Mouse (Mus musculus): ENCODE measurements around the gene Adarb1. TPM values are rescaled to one million over a fixed set of nuclear protein-coding genes. Genes with fewer than 3 reads are reported as not detected.

The Adarb1 gene
- polyA plus RNA-seq, 1 experiment from 2014 or later, result 12.1 TPM

DNA sequence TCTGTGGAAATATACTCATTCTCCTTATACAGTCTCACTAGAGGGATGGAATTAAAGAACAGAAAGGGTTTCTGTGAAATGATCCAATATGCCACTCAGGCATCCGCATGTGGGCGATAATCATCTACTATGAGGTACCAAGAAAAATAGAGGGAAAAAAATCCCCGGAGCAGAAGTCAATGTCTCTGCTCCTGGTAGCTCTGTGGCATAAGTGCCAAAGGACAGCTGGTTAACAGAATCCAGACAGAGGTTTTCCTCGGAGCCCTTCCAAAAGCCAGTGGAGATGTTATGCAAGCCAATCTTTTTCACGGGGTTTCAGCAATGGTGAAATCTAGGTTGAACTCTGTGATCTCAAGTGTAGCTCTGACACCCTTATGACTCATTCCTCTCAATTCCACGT lies 11.6 kb downstream of the Adarb1 start:
- Histone ChIP-seq H3K9ac (replicated peaks; ENCODE audit: low read length) (no peak overlapping the region), H3K4me3 (replicated peaks; ENCODE audit: low read depth, low read length) (no peak overlapping the region), H3K27me3 (ENCODE audit: control insufficient read depth, insufficient read depth, low read length) (no peaks in the 10 kb centered on the region), H3K9me3 (ENCODE audit: control insufficient read depth, low read length) (no peaks in the 10 kb centered on the region), H3K27ac (replicated peaks; ENCODE audit: low read depth, low read length) (no peak overlapping the region), H3K4me1 (ENCODE audit: control insufficient read depth, insufficient read depth, low read length) (no peaks in the 10 kb centered on the region), H3K4me2 (ENCODE audit: low read length) (no peak overlapping the region), H3K36me3 (ENCODE audit: control insufficient read depth, insufficient read depth, low read length) (no peaks in the 10 kb centered on the region)
- WGBS, result 90% methylated on average over 6 of the region's 6 CpGs
- DNase-seq (no peak), ATAC-seq (ENCODE audit: low FRiP score, low TSS enrichment) (no peak)

DNA sequence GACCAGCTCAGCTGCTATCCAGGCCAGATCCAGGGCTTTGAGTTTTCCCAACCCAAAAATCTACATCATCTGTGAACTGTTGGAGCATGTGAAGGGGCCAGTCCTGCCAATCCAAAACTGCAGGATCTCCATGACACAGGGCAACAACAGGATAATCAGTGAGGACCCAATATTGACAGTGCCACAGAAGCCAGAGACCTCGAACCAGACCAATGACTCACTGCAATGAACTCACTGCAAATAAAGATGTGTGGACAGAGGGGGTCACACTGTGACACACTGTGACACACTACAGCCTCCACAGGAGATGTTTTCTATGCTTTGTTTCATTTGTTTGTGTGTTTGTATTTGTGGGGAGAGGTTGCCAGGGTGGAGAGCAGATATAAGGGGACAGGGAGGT lies 15.6 kb downstream of the Adarb1 start:
- WGBS, result 78% methylated on average over 1 of the region's 1 CpGs
- ATAC-seq (ENCODE audit: low FRiP score, low TSS enrichment) (no peak), DNase-seq (no peak)
- Histone ChIP-seq H3K27ac (replicated peaks; ENCODE audit: low read depth, low read length) (no peak overlapping the region), H3K27me3 (ENCODE audit: control insufficient read depth, insufficient read depth, low read length) (no peaks in the 10 kb centered on the region), H3K9me3 (ENCODE audit: control insufficient read depth, low read length) (no peaks in the 10 kb centered on the region), H3K4me3 (replicated peaks; ENCODE audit: low read depth, low read length) (no peak overlapping the region), H3K4me1 (ENCODE audit: control insufficient read depth, insufficient read depth, low read length) (no peaks in the 10 kb centered on the region), H3K4me2 (ENCODE audit: low read length) (no peak overlapping the region), H3K9ac (replicated peaks; ENCODE audit: low read length) (no peak overlapping the region), H3K36me3 (ENCODE audit: control insufficient read depth, insufficient read depth, low read length) (no peaks in the 10 kb centered on the region)

DNA sequence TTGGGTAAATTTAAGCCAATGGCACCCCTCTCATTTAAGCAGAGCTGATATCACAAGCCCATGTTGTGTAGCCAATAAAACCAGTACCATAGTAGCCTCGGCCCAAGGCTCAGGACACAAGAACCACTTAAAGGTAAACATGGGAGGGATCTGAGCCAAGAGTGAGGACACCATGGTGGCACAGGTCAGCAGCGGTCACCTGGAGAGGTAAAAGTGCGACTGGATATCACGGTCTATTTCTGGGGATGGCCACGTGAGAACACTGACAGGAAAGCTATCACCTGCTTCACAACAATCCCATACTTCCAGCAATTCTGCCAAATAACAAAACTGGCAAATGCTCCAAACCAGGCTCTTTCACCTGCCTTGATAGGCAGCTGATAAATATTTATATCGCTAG lies 17.0 kb downstream of the Adarb1 start:
- no peaks in the 10 kb centered on the region for H3K4me1 ChIP-seq (ENCODE audit: control insufficient read depth, insufficient read depth, low read length)
- H3K9me3 ChIP-seq (ENCODE audit: control insufficient read depth, low read length), result no peaks in the 10 kb centered on the region
- H3K4me3 ChIP-seq (replicated peaks; ENCODE audit: low read depth, low read length), result no peak overlapping the region
- DNase-seq, result no peak
- H3K4me2 ChIP-seq (ENCODE audit: low read length), result no peak overlapping the region
- H3K27me3 ChIP-seq (ENCODE audit: control insufficient read depth, insufficient read depth, low read length), result no peaks in the 10 kb centered on the region
- WGBS, result 95% methylated on average over 6 of the region's 6 CpGs
- H3K27ac ChIP-seq (replicated peaks; ENCODE audit: low read depth, low read length), result no peak overlapping the region
- no peaks in the 10 kb centered on the region for H3K36me3 ChIP-seq (ENCODE audit: control insufficient read depth, insufficient read depth, low read length)
- no peak overlapping the region for H3K9ac ChIP-seq (replicated peaks; ENCODE audit: low read length)
- ATAC-seq (ENCODE audit: low FRiP score, low TSS enrichment), result no peak

DNA sequence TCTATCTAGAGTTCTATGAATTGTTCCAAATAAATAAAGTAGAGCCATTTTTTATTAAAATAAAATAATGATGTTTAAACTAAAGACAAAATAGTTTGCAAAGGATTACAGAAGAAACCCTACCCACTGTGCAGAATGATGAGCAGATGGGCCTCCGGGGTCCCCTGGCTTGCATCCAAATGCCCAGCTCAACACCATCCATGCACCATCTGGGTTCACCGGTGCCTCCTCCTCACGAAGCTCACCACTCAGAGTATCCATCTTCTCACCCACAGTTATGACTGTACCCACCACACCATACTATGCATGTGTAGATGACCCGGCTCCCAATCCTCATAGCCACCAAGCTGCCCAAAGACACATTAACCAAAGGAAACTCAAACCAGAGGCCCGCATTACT lies 18.1 kb downstream of the Adarb1 start:
- Histone ChIP-seq H3K27me3 (ENCODE audit: control insufficient read depth, insufficient read depth, low read length) (no peaks in the 10 kb centered on the region), H3K4me3 (replicated peaks; ENCODE audit: low read depth, low read length) (no peak overlapping the region), H3K9me3 (ENCODE audit: control insufficient read depth, low read length) (no peaks in the 10 kb centered on the region), H3K27ac (replicated peaks; ENCODE audit: low read depth, low read length) (no peak overlapping the region), H3K9ac (replicated peaks; ENCODE audit: low read length) (no peak overlapping the region), H3K4me1 (ENCODE audit: control insufficient read depth, insufficient read depth, low read length) (no peaks in the 10 kb centered on the region), H3K36me3 (ENCODE audit: control insufficient read depth, insufficient read depth, low read length) (no peaks in the 10 kb centered on the region), H3K4me2 (ENCODE audit: low read length) (no peak overlapping the region)
- 85% methylated on average over 5 of the region's 5 CpGs for WGBS
- ATAC-seq (ENCODE audit: low FRiP score, low TSS enrichment), result no peak
- DNase-seq, result no peak

DNA sequence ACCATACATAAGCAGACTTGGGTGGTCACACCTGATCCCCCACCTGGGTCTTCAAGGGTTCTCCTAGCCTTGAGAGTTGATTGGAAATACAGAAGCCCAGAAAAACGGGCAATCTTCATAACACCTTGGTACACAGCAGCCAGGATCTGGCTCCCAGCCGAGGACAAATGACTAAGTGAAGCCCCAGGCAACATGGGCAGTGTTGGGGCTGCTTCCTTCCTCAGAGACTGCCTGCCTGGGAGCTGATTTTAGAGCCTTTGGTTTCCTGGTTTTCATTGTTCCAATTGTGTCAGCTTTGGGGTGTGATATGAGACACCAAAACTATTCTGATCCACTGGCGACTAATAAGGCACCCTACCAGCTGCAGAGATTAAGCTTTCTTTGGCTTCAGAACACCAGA lies 20.0 kb downstream of the Adarb1 start:
- no peaks in the 10 kb centered on the region for H3K9me3 ChIP-seq (ENCODE audit: control insufficient read depth, low read length)
- H3K36me3 ChIP-seq (ENCODE audit: control insufficient read depth, insufficient read depth, low read length), result no peaks in the 10 kb centered on the region
- ATAC-seq (ENCODE audit: low FRiP score, low TSS enrichment) (no peak), DNase-seq (no peak)
- 68% methylated on average over 3 of the region's 3 CpGs for WGBS
- H3K9ac ChIP-seq (replicated peaks; ENCODE audit: low read length), result no peak overlapping the region
- H3K4me1 ChIP-seq (ENCODE audit: control insufficient read depth, insufficient read depth, low read length), result no peaks in the 10 kb centered on the region
- H3K4me3 ChIP-seq (replicated peaks; ENCODE audit: low read depth, low read length), result no peak overlapping the region
- H3K27ac ChIP-seq (replicated peaks; ENCODE audit: low read depth, low read length), result no peak overlapping the region
- H3K27me3 ChIP-seq (ENCODE audit: control insufficient read depth, insufficient read depth, low read length), result no peaks in the 10 kb centered on the region
- no peak overlapping the region for H3K4me2 ChIP-seq (ENCODE audit: low read length)

DNA sequence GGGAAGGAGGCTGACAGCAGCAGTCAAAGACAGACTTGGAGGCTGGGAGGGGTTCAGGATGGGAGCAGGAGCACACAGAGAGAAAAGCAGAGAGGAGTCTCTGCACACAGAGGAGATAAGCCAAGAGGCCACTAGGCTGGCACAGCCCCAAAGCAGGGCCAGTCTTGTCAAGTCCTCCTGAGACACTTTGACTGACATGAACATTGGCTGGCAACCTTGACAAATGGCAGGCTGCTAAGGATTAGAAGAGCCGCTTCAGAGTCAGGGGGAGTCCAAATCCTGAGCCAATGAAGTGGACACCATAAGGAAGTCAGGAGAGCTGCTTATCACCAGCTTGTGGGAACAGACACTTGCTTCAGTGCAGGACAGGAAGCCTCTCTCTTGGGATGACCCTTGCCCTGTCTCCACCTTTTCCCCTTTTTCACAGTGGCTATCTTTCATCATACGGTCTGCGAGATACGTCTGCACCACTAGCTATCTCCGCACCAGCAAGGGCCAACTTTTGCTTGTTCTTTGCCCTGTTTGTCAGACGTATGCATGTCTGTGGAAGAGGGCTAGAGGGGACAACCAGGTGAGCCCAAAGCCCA lies 20.9 kb downstream of the Adarb1 start:
- Histone ChIP-seq H3K27ac (replicated peaks; ENCODE audit: low read depth, low read length) (no peak overlapping the region), H3K4me1 (ENCODE audit: control insufficient read depth, insufficient read depth, low read length) (no peaks in the 10 kb centered on the region), H3K27me3 (ENCODE audit: control insufficient read depth, insufficient read depth, low read length) (no peaks in the 10 kb centered on the region), H3K9ac (replicated peaks; ENCODE audit: low read length) (no peak overlapping the region), H3K9me3 (ENCODE audit: control insufficient read depth, low read length) (no peaks in the 10 kb centered on the region), H3K36me3 (ENCODE audit: control insufficient read depth, insufficient read depth, low read length) (no peaks in the 10 kb centered on the region), H3K4me2 (ENCODE audit: low read length) (no peak overlapping the region), H3K4me3 (replicated peaks; ENCODE audit: low read depth, low read length) (no peak overlapping the region)
- DNase-seq, result no peak
- 80% methylated on average over 6 of the region's 6 CpGs for WGBS
- ATAC-seq (ENCODE audit: low FRiP score, low TSS enrichment), result no peak

DNA sequence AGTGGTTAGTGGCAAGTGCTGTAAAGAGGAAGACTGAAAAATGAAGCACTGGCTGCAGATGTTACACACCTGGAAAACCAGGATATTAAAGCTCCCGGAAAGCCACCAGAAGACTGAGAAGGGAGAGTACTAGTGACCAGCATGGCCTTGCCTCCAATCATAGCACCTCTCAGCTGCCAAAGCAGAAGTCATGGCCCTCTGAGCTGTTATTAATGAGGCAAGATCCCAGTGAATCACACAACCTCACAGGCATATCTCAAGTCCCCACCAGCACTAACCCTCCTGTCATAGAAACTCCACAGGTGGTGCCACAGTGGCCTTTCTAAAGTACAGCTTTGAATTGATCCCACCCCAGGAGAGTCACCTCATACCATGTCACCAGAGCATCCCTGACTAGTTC lies 22.1 kb downstream of the Adarb1 start:
- no peak for ATAC-seq (ENCODE audit: low FRiP score, low TSS enrichment)
- no peaks in the 10 kb centered on the region for H3K9me3 ChIP-seq (ENCODE audit: control insufficient read depth, low read length)
- no peak for DNase-seq
- H3K27ac ChIP-seq (replicated peaks; ENCODE audit: low read depth, low read length), result no peak overlapping the region
- WGBS, result 100% methylated on average over 1 of the region's 1 CpGs
- H3K27me3 ChIP-seq (ENCODE audit: control insufficient read depth, insufficient read depth, low read length), result no peaks in the 10 kb centered on the region
- no peak overlapping the region for H3K4me2 ChIP-seq (ENCODE audit: low read length)
- no peak overlapping the region for H3K9ac ChIP-seq (replicated peaks; ENCODE audit: low read length)
- no peak overlapping the region for H3K4me3 ChIP-seq (replicated peaks; ENCODE audit: low read depth, low read length)
- H3K4me1 ChIP-seq (ENCODE audit: control insufficient read depth, insufficient read depth, low read length), result no peaks in the 10 kb centered on the region
- no peaks in the 10 kb centered on the region for H3K36me3 ChIP-seq (ENCODE audit: control insufficient read depth, insufficient read depth, low read length)

DNA sequence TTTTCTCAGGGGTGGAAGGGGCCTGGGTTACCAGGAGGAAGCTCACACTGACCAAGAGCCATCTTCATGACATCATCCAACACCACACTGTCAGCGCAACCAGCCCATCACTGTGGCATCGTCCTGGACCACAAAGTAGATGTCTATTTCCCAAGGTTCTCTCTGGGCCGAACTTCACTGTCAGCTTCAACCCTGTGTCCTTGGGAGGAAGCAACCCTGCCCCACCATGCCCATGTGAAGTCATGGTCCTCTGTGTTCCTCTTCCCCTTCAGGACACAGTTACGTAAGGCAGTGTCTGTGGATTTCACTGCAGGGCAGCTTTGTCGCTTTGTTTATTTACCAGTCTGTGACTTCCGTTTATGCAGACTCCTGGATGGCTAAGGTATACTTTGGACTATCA lies 27.0 kb downstream of the Adarb1 start:
- Histone ChIP-seq H3K4me3 (replicated peaks; ENCODE audit: low read depth, low read length) (no peak overlapping the region), H3K9ac (replicated peaks; ENCODE audit: low read length) (no peak overlapping the region), H3K27me3 (ENCODE audit: control insufficient read depth, insufficient read depth, low read length) (no peaks in the 10 kb centered on the region), H3K36me3 (ENCODE audit: control insufficient read depth, insufficient read depth, low read length) (no peaks in the 10 kb centered on the region), H3K4me2 (ENCODE audit: low read length) (no peak overlapping the region), H3K27ac (replicated peaks; ENCODE audit: low read depth, low read length) (no peak overlapping the region), H3K9me3 (ENCODE audit: control insufficient read depth, low read length) (no peaks in the 10 kb centered on the region), H3K4me1 (ENCODE audit: control insufficient read depth, insufficient read depth, low read length) (no peaks in the 10 kb centered on the region)
- no peak for DNase-seq
- no peak for ATAC-seq (ENCODE audit: low FRiP score, low TSS enrichment)
- 91% methylated on average over 6 of the region's 6 CpGs for WGBS

DNA sequence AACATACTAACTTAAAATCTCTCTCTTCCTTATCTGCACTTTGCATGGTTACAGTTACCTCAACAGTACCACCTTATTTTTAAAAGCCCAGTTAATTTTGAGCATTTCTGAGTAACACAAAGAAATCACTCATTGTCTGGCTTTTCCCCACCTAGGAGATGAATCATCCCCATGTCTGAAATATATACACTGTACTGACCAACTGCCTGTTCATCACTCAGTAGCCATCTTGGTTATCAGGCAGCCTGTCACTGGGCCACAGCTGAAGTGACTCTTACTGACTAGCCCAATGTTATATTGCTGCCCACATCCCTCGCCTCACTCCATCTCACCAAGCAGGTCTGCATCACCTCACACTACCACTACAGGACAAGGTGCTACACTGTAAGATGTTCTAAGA lies 30.5 kb downstream of the Adarb1 start:
- H3K4me2 ChIP-seq (ENCODE audit: low read length), result no peak overlapping the region
- H3K36me3 ChIP-seq (ENCODE audit: control insufficient read depth, insufficient read depth, low read length), result no peaks in the 10 kb centered on the region
- H3K4me1 ChIP-seq (ENCODE audit: control insufficient read depth, insufficient read depth, low read length), result no peaks in the 10 kb centered on the region
- no peak overlapping the region for H3K27ac ChIP-seq (replicated peaks; ENCODE audit: low read depth, low read length)
- ATAC-seq (ENCODE audit: low FRiP score, low TSS enrichment) (no peak), DNase-seq (no peak)
- no peaks in the 10 kb centered on the region for H3K9me3 ChIP-seq (ENCODE audit: control insufficient read depth, low read length)
- no peak overlapping the region for H3K9ac ChIP-seq (replicated peaks; ENCODE audit: low read length)
- H3K4me3 ChIP-seq (replicated peaks; ENCODE audit: low read depth, low read length), result no peak overlapping the region
- WGBS, result 93% methylated on average over 1 of the region's 1 CpGs
- no peaks in the 10 kb centered on the region for H3K27me3 ChIP-seq (ENCODE audit: control insufficient read depth, insufficient read depth, low read length)
